Mouse (Mus musculus) thymus, adult 2 months (tissue): ENCODE results near the gene Wdr19. TPM values are rescaled to one million over a fixed set of nuclear protein-coding genes. Genes with fewer than 3 reads are reported as not detected.
"Not testable (repeated sequence)": the region's sequence is repeated elsewhere in the genome, so short reads cannot be mapped to it uniquely, and the experiment has no call there.

ENCODE experiments used
- DNase-seq: peaks from one replicate; pipeline ENCODE4 v3.0.0; 2021
- H3K27ac ChIP-seq: fragments of 200-500 bp; 2 replicates; pipeline ENCODE4 v1.5.1; 2012; ENCODE audit warnings: low read length, control low read depth; ENCODE audit not compliant: control insufficient read depth, insufficient read depth
- H3K27me3 ChIP-seq: fragments of 200-500 bp; 2 replicates; pipeline ENCODE4 v1.6.1; 2012; ENCODE audit warnings: mild to moderate bottlenecking, low read length, moderate library complexity, mixed read lengths; ENCODE audit not compliant: control insufficient read depth, insufficient read depth
- H3K36me3 ChIP-seq: fragments of 200-500 bp; 2 replicates; pipeline ENCODE4 v1.6.1; 2012; ENCODE audit warnings: mild to moderate bottlenecking, low read length, moderate library complexity; ENCODE audit not compliant: control insufficient read depth, insufficient read depth
- H3K4me1 ChIP-seq: fragments of 200-500 bp; replicated peaks from 2 replicates; pipeline ENCODE4 v1.6.1; 2012; ENCODE audit warnings: low read length; ENCODE audit not compliant: control insufficient read depth, insufficient read depth
- H3K4me3 ChIP-seq: fragments of 200-500 bp; 2 replicates; pipeline ENCODE4 v1.5.1; 2012; ENCODE audit warnings: mild to moderate bottlenecking, low read length, control low read depth, moderate library complexity; ENCODE audit not compliant: control insufficient read depth, insufficient read depth
- CTCF ChIP-seq: fragments of 200-500 bp; IDR thresholded peaks from 2 replicates; pipeline ENCODE4 v1.5.1; 2012; ENCODE audit warnings: mild to moderate bottlenecking, control low read depth, low read length, moderate library complexity, borderline replicate concordance; ENCODE audit not compliant: control insufficient read depth, poor library complexity, insufficient read depth; ENCODE audit errors: extremely low read depth
- POLR2A ChIP-seq: fragments of 200-500 bp; IDR thresholded peaks from 2 replicates; pipeline ENCODE4 v1.6.1; 2012; ENCODE audit warnings: mild to moderate bottlenecking, low read length, control low read depth, moderate library complexity; ENCODE audit not compliant: control insufficient read depth, poor library complexity, insufficient read depth; ENCODE audit errors: extremely low read depth
- WGBS: fragments of 180-500 bp; shearing (Covaris S2); methylation state at CpG from one replicate; pipeline ENCODE4 v1.1.7; 2018; 5-methylcytosine and 5-hydroxymethylcytosine counted together
- polyA plus RNA-seq: library from polyadenylated mRNA; depleted of rRNA; stranded (reverse); fragments of >200 nt; gene quantifications from 2 replicates; pipeline ENCODE4 v1.2.3, GENCODE M21; 2012

Gene Wdr19
- polyA plus RNA-seq, 1 experiment = 2.2 TPM

DNA sequence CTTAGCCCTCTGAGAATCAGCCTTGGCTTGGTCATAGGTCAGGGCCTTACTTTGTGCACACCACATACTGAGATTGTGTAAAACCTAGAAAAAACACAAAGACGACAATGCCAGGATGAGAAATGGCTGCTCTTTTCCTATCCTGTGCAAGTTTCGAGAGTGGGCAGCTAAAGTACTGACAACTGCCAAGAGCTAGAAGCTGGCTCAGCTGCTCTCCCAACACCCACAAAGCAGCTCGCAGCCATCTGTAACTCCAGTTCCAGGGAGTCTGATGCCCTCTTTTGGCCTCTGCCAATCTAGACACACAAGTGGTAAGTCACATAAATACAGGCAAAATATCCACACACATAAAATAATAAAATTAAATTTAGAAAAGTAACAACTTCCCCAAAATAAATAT, 74.5 kb downstream of the Wdr19 start:
- TF ChIP-seq POLR2A = no peak
- TF ChIP-seq CTCF = no peak
- 96% methylated on average over 3 of the region's 3 CpGs for WGBS
- peaks cover 30% of the 10 kb centered on the region for H3K36me3 ChIP-seq
- no peak for DNase-seq
- no peak overlapping the region for H3K4me3 ChIP-seq
- H3K27me3 ChIP-seq = no peaks in the 10 kb centered on the region
- H3K27ac ChIP-seq = no peak overlapping the region
- no peaks in the 10 kb centered on the region for H3K4me1 ChIP-seq

- TF ChIP-seq CTCF = no peak
- TF ChIP-seq POLR2A = no peak
- H3K36me3 ChIP-seq = peaks cover 24% of the 10 kb centered on the region
- no peak for DNase-seq
- H3K27me3 ChIP-seq = no peaks in the 10 kb centered on the region
- 95% methylated on average over 6 of the region's 6 CpGs for WGBS
- H3K27ac ChIP-seq = no peak overlapping the region
- no peak overlapping the region for H3K4me3 ChIP-seq
- H3K4me1 ChIP-seq = no peaks in the 10 kb centered on the region
These were observed 79.7 kb downstream of the Wdr19 start for GRCm38 (mm10) chr5:65279133-65279651.

GRCm38 (mm10) chr5:65281216-65281615, 81.7 kb downstream of the Wdr19 start:
- peaks cover 27% of the 10 kb centered on the region for H3K36me3 ChIP-seq
- H3K4me3 ChIP-seq = no peak overlapping the region
- H3K27ac ChIP-seq = no peak overlapping the region
- over 99% methylated on average over 3 of the region's 3 CpGs for WGBS
- no peaks in the 10 kb centered on the region for H3K4me1 ChIP-seq
- DNase-seq = no peak
- no peaks in the 10 kb centered on the region for H3K27me3 ChIP-seq
- TF ChIP-seq POLR2A (no peak), CTCF (no peak)

GRCm38 (mm10) chr5:65284171-65284570, 84.7 kb downstream of the Wdr19 start:
- TF ChIP-seq POLR2A (no peak), CTCF (no peak)
- H3K4me3 ChIP-seq = no peak overlapping the region
- peak; percentile 41 for DNase-seq
- H3K36me3 ChIP-seq = peaks cover 39% of the 10 kb centered on the region
- no peak overlapping the region for H3K27ac ChIP-seq
- WGBS = 100% methylated on average over 3 of the region's 3 CpGs
- H3K4me1 ChIP-seq = no peaks in the 10 kb centered on the region
- H3K27me3 ChIP-seq = no peaks in the 10 kb centered on the region

DNA sequence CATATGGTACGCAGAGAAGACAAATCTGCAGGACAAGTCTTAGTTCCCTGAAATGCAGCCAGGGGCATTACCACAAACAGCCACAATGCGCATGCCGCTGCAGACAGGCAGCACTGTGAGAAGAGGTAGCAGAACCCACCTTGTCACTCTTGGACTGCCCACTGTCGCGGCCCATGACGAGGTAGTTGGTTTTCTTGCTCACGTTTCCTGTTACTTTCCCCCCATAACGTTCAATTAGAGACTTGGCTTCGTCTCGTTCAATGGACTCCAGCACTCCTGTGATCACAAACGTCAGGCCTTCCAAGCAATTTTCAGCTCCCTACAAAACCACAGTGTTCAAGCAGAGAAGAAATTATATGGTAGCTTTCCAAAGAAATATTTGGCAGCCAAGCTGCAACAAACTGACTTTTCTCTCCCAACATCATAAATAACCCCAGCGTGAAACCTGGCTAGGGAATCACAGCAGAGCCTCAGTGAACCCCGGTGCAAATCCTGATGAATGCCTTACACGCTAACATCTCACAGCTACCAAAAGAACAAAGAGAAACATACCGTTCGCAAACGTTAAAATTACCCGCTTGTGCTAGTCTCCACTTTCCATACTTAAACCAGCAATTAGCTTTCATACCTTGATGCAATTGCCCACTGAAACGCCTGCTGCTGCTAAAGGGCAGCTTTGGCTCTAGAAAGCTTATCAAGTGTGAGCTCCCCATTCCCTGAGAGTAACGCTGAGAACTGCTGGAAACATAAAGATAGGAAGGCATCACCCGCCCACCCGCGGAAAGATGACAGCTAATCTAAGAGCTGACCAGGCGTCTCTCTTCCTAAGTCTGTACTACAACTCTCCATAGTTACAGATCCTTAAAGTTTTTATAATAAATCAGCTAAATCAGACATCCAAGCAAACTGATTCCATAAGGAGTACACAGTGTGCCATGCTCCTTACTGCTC, 88.5 kb downstream of the Wdr19 start:
- WGBS = 93% methylated on average over 24 of the region's 24 CpGs
- Histone ChIP-seq H3K4me3 (no peak overlapping the region), H3K4me1 (no peaks in the 10 kb centered on the region), H3K36me3 (peaks cover 59% of the 10 kb centered on the region), H3K27ac (no peak overlapping the region), H3K27me3 (no peaks in the 10 kb centered on the region)
- DNase-seq = no peak
- TF ChIP-seq POLR2A (no peak), CTCF (no peak)

DNA sequence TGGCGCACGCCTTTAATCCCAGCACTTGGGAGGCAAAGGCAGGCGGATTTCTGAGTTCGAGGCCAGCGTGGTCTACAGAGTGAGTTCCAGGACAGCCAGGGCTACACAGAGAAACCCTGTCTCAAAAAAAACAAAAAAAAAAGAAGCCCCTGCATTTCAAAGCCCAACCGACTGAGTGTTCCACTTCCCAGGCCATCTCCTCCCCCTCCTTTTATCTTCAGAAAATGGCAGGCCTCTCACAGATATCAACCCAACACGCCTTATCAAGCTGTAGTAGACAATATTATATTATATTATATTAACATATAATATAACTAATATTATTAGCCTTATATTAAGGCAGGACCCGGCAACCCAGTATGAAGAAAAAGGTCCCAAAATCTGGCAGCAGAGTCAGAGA, 89.5 kb downstream of the Wdr19 start:
- H3K27me3 ChIP-seq, DNase-seq, H3K27ac ChIP-seq, H3K4me1 ChIP-seq, H3K4me3 ChIP-seq: not testable (repeated sequence)
- H3K36me3 ChIP-seq = peaks cover 65% of the 10 kb centered on the region
- WGBS = 97% methylated on average over 8 of the region's 8 CpGs
